Mouse (Mus musculus): Measurements from ENCODE around the gene Cwc22. TPM values are rescaled to one million over a fixed set of nuclear protein-coding genes. Genes with fewer than 3 reads are reported as not detected.

Gene Cwc22
- polyA plus RNA-seq, 2 experiments = 11.0 to 15.8 TPM

DNA sequence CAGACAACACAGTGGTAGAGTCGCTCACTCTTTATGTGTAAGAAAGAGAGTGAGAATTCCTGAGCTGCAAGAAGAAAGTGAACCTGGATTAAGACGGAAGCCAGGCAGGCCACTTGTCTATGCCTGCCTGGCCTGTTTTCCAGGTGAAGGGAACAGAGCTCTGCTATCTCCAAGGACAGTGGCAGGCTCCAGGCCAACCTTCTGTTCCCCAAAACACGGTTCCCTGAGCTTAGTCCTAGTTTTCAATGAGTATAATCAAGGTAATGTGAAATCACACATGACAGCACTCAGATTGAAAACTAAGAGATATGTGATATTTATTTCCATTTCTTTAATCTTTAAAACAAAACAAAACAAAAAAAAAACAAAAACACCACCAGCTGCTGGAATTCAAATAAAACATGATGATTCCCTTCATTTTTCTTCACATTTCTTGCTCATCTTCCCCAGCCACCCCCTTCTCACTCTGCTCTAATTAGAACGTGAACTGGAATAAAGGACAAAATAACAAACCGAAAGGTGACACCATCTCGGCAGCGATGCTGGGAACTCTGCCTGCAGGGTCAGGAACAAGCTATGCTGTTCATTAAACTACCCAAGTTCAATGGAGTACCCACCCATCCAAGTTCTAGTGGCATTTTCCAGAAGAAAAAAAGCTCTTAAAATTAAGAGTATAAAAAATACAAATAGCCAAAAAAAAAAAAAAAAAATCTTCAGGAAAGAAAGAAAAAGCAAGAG is 20.8 kb downstream of the Cwc22 start:
- 79% methylated on average over 7 of the region's 7 CpGs for WGBS (ENCODE audit: insufficient replicate concordance)
- no peak for TF ChIP-seq EP300 (IDR thresholded peaks at IDR 0.05; ENCODE audit: low read depth)
- TF ChIP-seq CTCF (IDR thresholded peaks at IDR 0.05; ENCODE audit: low read depth) = no peak
- Histone ChIP-seq H3K27me3 (ENCODE audit: control insufficient read depth, insufficient read depth, low read length) (no peaks in the 10 kb centered on the region), H3K27ac (no peak overlapping the region), H3K9ac (replicated peaks) (no peak overlapping the region), H3K9me3 (ENCODE audit: control insufficient read depth, low read length) (no peaks in the 10 kb centered on the region), H3K4me3 (ENCODE audit: insufficient read depth in 1 of 2, low read depth in 2 of 2, low read length in 2 of 2) (no peak overlapping the region), H3K4me2 (ENCODE audit: low read depth) (no peak overlapping the region), H3K36me3 (replicated peaks; ENCODE audit: control insufficient read depth, insufficient read depth, low read depth) (peaks cover 29% of the 10 kb centered on the region), H3K4me1 (replicated peaks; ENCODE audit: control insufficient read depth in 2 of 2, insufficient read depth in 2 of 2, low read length in 1 of 2) (no peaks in the 10 kb centered on the region)
- no peak for DNase-seq (ENCODE audit: low read depth in 3 of 3, low spot score in 3 of 3)
- no peak for ATAC-seq (ENCODE audit: insufficient read depth)

DNA sequence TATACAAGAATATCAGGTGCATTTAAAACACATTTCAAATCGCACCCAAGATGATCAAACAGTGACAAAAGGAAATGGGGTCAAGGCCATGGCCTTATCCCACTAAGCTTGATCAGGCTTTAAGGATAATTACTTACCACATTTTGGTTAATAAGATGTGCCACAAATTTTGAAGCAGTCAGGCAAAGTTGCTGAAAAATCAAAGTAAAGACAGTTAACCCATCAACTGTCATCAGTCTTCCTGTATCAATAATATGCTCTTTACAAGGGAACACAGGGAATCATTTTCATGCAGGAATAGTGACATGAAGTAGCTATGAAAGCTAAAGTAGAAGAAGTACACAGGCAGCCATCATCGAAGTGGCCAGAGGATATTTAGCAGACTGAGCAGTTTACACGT is 22.2 kb downstream of the Cwc22 start:
- Histone ChIP-seq H3K27me3 (ENCODE audit: control insufficient read depth, insufficient read depth, low read length) (no peaks in the 10 kb centered on the region), H3K4me3 (ENCODE audit: insufficient read depth in 1 of 2, low read depth in 2 of 2, low read length in 2 of 2) (no peak overlapping the region), H3K27ac (no peak overlapping the region), H3K36me3 (replicated peaks; ENCODE audit: control insufficient read depth, insufficient read depth, low read depth) (peaks cover 32% of the 10 kb centered on the region), H3K9me3 (ENCODE audit: control insufficient read depth, low read length) (no peaks in the 10 kb centered on the region), H3K4me1 (replicated peaks; ENCODE audit: control insufficient read depth in 2 of 2, insufficient read depth in 2 of 2, low read length in 1 of 2) (no peaks in the 10 kb centered on the region), H3K4me2 (ENCODE audit: low read depth) (no peak overlapping the region), H3K9ac (replicated peaks) (no peak overlapping the region)
- DNase-seq (ENCODE audit: low read depth in 3 of 3, low spot score in 3 of 3) = no peak
- WGBS (ENCODE audit: insufficient replicate concordance) = 83% methylated on average over 3 of the region's 3 CpGs
- ATAC-seq (ENCODE audit: insufficient read depth) = no peak
- TF ChIP-seq EP300 (IDR thresholded peaks at IDR 0.05; ENCODE audit: low read depth) (no peak), CTCF (IDR thresholded peaks at IDR 0.05; ENCODE audit: low read depth) (no peak)

DNA sequence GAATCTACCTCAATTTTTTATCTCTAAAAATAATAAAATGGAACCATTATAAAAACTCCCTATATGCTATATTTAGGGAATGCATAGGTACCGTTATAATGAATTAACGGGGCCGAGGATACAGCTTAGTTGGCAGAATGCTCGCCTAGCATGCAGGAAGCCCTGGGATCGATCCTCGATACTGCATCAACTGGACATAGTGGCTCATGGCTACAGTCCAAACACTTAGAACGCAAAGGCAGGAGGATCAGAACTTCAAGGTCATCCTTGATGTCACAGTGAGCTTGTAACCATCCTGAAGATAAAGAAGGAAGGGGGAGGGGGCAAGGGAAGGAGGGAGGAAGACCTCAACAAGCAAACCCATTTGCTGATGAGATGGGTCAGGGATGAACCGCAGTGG is 23.0 kb downstream of the Cwc22 start:
- no peak for TF ChIP-seq CTCF (IDR thresholded peaks at IDR 0.05; ENCODE audit: low read depth)
- no peak for TF ChIP-seq EP300 (IDR thresholded peaks at IDR 0.05; ENCODE audit: low read depth)
- H3K27me3 ChIP-seq (ENCODE audit: control insufficient read depth, insufficient read depth, low read length) = no peaks in the 10 kb centered on the region
- ATAC-seq (ENCODE audit: insufficient read depth) = no peak
- DNase-seq (ENCODE audit: low read depth in 3 of 3, low spot score in 3 of 3) = no peak
- WGBS (ENCODE audit: insufficient replicate concordance) = 83% methylated on average over 8 of the region's 8 CpGs
- no peak overlapping the region for H3K9ac ChIP-seq (replicated peaks)
- no peak overlapping the region for H3K4me3 ChIP-seq (ENCODE audit: insufficient read depth in 1 of 2, low read depth in 2 of 2, low read length in 2 of 2)
- H3K36me3 ChIP-seq (replicated peaks; ENCODE audit: control insufficient read depth, insufficient read depth, low read depth) = peaks cover 28% of the 10 kb centered on the region
- no peaks in the 10 kb centered on the region for H3K9me3 ChIP-seq (ENCODE audit: control insufficient read depth, low read length)
- no peak overlapping the region for H3K4me2 ChIP-seq (ENCODE audit: low read depth)
- H3K27ac ChIP-seq = no peak overlapping the region
- no peaks in the 10 kb centered on the region for H3K4me1 ChIP-seq (replicated peaks; ENCODE audit: control insufficient read depth in 2 of 2, insufficient read depth in 2 of 2, low read length in 1 of 2)

DNA sequence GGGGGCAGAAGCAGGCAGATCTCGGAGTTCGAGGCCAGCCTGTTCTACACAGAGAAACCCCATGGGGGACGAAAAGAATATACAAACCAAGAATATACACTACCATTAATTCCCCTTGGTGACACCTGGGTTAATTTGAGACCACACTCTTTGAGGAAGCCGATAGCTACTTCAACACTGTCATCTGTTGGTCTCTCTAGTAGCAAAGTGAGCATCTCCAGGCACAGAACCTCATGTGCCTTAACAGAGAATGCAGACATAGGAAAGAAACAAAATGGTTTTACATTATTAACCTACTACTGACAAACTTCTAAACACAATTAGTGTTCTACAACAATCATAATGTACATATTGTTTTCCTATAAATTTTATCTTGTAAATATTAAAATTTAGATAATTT is 24.9 kb downstream of the Cwc22 start:
- peaks cover 27% of the 10 kb centered on the region for H3K36me3 ChIP-seq (replicated peaks; ENCODE audit: control insufficient read depth, insufficient read depth, low read depth)
- no peaks in the 10 kb centered on the region for H3K9me3 ChIP-seq (ENCODE audit: control insufficient read depth, low read length)
- H3K9ac ChIP-seq (replicated peaks) = no peak overlapping the region
- H3K27ac ChIP-seq = no peak overlapping the region
- no peak for DNase-seq (ENCODE audit: low read depth in 3 of 3, low spot score in 3 of 3)
- 88% methylated on average over 4 of the region's 4 CpGs for WGBS (ENCODE audit: insufficient replicate concordance)
- H3K4me3 ChIP-seq (ENCODE audit: insufficient read depth in 1 of 2, low read depth in 2 of 2, low read length in 2 of 2) = no peak overlapping the region
- TF ChIP-seq EP300 (IDR thresholded peaks at IDR 0.05; ENCODE audit: low read depth) = no peak
- no peak for TF ChIP-seq CTCF (IDR thresholded peaks at IDR 0.05; ENCODE audit: low read depth)
- no peak overlapping the region for H3K4me2 ChIP-seq (ENCODE audit: low read depth)
- no peak for ATAC-seq (ENCODE audit: insufficient read depth)
- no peaks in the 10 kb centered on the region for H3K4me1 ChIP-seq (replicated peaks; ENCODE audit: control insufficient read depth in 2 of 2, insufficient read depth in 2 of 2, low read length in 1 of 2)
- H3K27me3 ChIP-seq (ENCODE audit: control insufficient read depth, insufficient read depth, low read length) = no peaks in the 10 kb centered on the region

DNA sequence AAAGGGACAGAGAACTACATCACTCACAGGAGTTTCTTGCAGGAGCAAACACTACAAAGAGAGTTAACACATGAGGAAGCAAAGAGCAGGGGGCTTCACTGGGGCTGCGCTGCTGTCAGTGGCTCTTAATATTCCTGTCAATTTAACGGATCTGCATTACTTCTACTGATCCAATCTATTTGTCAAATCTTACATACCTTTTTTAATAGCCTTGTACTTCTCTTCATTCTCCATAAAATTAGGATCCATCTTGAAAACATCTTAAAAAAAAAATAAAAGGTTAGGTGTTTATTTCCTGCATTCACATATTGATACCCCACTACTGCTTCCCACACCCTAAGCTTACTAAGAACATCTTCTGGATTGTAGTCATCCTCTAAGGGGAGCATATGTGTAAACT is 25.6 kb downstream of the Cwc22 start:
- H3K9me3 ChIP-seq (ENCODE audit: control insufficient read depth, low read length) = no peaks in the 10 kb centered on the region
- no peaks in the 10 kb centered on the region for H3K4me1 ChIP-seq (replicated peaks; ENCODE audit: control insufficient read depth in 2 of 2, insufficient read depth in 2 of 2, low read length in 1 of 2)
- no peak overlapping the region for H3K4me3 ChIP-seq (ENCODE audit: insufficient read depth in 1 of 2, low read depth in 2 of 2, low read length in 2 of 2)
- DNase-seq (ENCODE audit: low read depth in 3 of 3, low spot score in 3 of 3) = no peak
- 92% methylated on average over 2 of the region's 2 CpGs for WGBS (ENCODE audit: insufficient replicate concordance)
- H3K9ac ChIP-seq (replicated peaks) = no peak overlapping the region
- H3K27me3 ChIP-seq (ENCODE audit: control insufficient read depth, insufficient read depth, low read length) = no peaks in the 10 kb centered on the region
- no peak overlapping the region for H3K27ac ChIP-seq
- TF ChIP-seq EP300 (IDR thresholded peaks at IDR 0.05; ENCODE audit: low read depth) (no peak), CTCF (IDR thresholded peaks at IDR 0.05; ENCODE audit: low read depth) (no peak)
- peaks cover 27% of the 10 kb centered on the region for H3K36me3 ChIP-seq (replicated peaks; ENCODE audit: control insufficient read depth, insufficient read depth, low read depth)
- H3K4me2 ChIP-seq (ENCODE audit: low read depth) = no peak overlapping the region
- no peak for ATAC-seq (ENCODE audit: insufficient read depth)
